Mouse (Mus musculus) stomach, embryonic 16.5 days (tissue): ENCODE results near the gene Mybpc2. TPM values are rescaled to one million over a fixed set of nuclear protein-coding genes. Genes with fewer than 3 reads are reported as not detected.

Source experiments
- ATAC-seq: fragments of 200-750 bp; cut with Nextera tagmentation; 2 replicates; pipeline ENCODE4 v1.8.0; 2017; ENCODE audit warnings: moderate number of reproducible peaks, moderate TSS enrichment; ENCODE audit not compliant: insufficient read depth, low FRiP score
- H3K27ac ChIP-seq: fragments of 300-500 bp; sonication (generic); 2 replicates; pipeline ENCODE4 v1.5.1; 2014; ENCODE audit warnings: low read length
- H3K27me3 ChIP-seq: fragments of 300-500 bp; sonication (generic); 2 replicates; pipeline ENCODE4 v1.6.1; 2014; ENCODE audit warnings: low read length, control low read depth, mixed read lengths; ENCODE audit not compliant: control insufficient read depth, insufficient read depth
- H3K36me3 ChIP-seq: fragments of 300-500 bp; sonication (generic); 2 replicates; pipeline ENCODE4 v1.6.1; 2014; ENCODE audit warnings: low read length; ENCODE audit not compliant: control insufficient read depth, insufficient read depth
- H3K4me1 ChIP-seq: fragments of 300-500 bp; sonication (generic); 2 replicates; pipeline ENCODE4 v1.6.1; 2014; ENCODE audit warnings: low read length, control low read depth, mixed read lengths; ENCODE audit not compliant: control insufficient read depth, insufficient read depth
- H3K4me2 ChIP-seq: fragments of 300-500 bp; sonication (generic); 2 replicates; pipeline ENCODE4 v1.6.1; 2014; ENCODE audit warnings: low read depth, low read length, mixed read lengths
- H3K4me3 ChIP-seq: fragments of 300-500 bp; sonication (generic); replicated peaks from 2 replicates; pipeline ENCODE4 v1.5.1; 2014; ENCODE audit warnings: mild to moderate bottlenecking, low read length
- H3K9ac ChIP-seq: fragments of 300-500 bp; sonication (generic); 2 replicates; pipeline ENCODE4 v1.6.1; 2014; ENCODE audit warnings: low read length
- H3K9me3 ChIP-seq: fragments of 300-500 bp; sonication (generic); replicated peaks from 2 replicates; pipeline ENCODE4 v1.6.1; 2016; ENCODE audit warnings: low read length, control low read depth; ENCODE audit not compliant: control insufficient read depth
- WGBS: fragments of 180-500 bp; shearing (Covaris S2); extraction: QIAGEN DNeasy Blood & Tissue Kit; methylation state at CpG from one replicate; pipeline ENCODE4 v1.1.7; 2014; 5-methylcytosine and 5-hydroxymethylcytosine counted together
- polyA plus RNA-seq: library from polyadenylated mRNA; unstranded; fragments of >200 nt; fragmentation: Nextera tagmentation; extraction: Ambion mirVana; gene quantifications from 2 replicates; pipeline ENCODE4 v1.2.1, GENCODE M21; 2015

The Mybpc2 gene
- polyA plus RNA-seq, 1 experiment from 2014 or later = 1.8 TPM

DNA sequence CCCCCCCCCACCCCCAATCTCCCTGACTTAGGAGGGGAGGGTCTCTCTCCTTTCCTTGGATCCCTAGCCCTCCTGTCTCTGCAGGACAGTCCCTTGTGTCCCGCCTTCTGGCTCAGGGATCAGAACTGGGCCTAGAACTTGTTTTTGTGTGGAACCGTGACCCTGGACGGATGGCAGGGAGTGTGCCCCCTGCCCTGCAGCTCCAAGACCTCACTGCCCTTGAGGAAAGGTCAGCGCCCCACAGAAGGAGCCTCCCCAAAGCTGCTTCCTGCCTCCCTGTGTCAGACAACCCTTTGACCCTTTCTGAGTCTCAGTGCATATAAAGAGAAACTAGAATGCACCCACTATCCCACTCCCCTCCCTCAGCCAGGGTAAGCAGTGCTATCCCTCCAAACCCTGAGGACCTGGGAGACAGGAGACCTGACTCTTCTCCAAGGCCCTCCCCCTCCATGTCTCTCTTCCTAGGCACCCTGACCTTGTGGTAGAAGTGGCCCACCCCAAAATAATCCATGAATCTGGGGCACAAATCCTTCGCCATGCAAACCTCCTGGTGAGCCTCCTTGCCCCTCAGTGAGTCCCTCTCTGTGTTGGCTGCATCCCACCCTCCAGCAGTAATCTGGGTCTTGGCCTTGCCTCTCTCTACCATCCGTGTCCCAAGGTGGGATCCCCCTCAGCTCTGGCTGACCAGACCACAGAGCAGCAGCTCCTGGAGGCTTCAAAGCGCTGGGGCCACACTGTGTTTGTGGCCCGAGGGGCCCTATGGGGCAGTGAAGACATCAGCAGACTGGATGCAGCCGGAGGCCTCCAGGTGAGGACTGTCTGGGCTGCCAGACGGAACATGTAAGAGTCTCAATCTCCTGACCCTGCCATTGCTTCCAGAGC, 58.2 kb downstream of the Mybpc2 start:
- no peak for ATAC-seq
- Histone ChIP-seq H3K36me3 (no peaks in the 10 kb centered on the region), H3K4me2 (no peak overlapping the region), H3K27me3 (peaks cover 42% of the 10 kb centered on the region), H3K9me3 (no peaks in the 10 kb centered on the region), H3K4me1 (peaks cover 7% of the 10 kb centered on the region), H3K27ac (no peak overlapping the region), H3K9ac (no peak overlapping the region), H3K4me3 (no peak overlapping the region)
- 82% methylated on average over 10 of the region's 10 CpGs for WGBS

DNA sequence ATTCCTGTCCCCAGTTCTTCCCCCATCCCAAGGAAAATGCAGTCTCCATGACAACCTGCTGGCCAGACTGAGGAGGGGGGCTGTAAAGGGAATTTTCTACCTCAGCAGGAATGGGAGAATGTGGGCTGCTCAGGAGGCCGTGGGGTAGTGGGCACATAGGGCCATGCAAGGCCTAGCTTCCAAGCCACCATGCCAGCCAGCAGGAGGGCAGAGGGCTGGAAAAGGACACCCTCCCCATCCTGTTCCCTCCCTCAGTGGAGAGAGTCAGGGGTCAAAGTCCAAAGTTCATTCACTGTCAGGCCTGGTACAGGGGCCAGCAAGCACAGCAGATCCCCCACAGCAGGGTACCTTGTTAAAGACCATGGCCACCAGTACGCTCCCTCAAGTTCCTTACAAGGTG, 59.3 kb downstream of the Mybpc2 start, which contains the start of gene Aspdh:
Aspdh (plus strand) TSS at position 281 of the 400 bp plus-strand sequence.
- whole genome bisulfite sequencing = 53% methylated on average over 2 of the region's 2 CpGs
- no peaks in the 10 kb centered on the region for H3K9me3 ChIP-seq
- peaks cover 7% of the 10 kb centered on the region for H3K4me1 ChIP-seq
- no peak for ATAC-seq
- no peak within 1 kb of the TSS for H3K4me2 ChIP-seq
- H3K9ac ChIP-seq = no peak within 1 kb of the TSS
- no peak within 1 kb of the TSS for H3K4me3 ChIP-seq
- H3K36me3 ChIP-seq = no peaks in the 10 kb centered on the region
- H3K27ac ChIP-seq = no peak within 1 kb of the TSS
- peaks cover 53% of the 10 kb centered on the region for H3K27me3 ChIP-seq

DNA sequence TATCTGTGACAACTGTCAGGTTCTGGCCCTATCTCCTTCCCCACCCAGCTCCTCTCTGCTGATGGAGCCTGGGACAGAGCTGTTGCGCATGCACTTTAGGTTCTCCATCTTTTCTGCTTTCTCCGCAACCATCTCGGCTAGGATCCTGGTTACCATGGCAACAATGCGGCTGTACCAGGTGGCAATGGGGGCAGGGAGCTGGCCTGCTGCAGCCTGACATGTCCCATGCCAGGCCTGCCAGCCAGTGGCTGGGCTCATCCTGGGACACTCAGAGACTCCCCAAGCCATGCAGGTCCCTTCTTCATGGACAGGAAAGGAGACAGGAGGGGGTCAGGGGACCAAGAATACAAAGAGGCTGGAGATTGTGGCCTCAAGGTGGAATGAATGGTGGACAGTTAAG, 59.9 kb downstream of the Mybpc2 start:
- no peaks in the 10 kb centered on the region for H3K9me3 ChIP-seq
- no peak overlapping the region for H3K4me3 ChIP-seq
- no peaks in the 10 kb centered on the region for H3K36me3 ChIP-seq
- no peak overlapping the region for H3K9ac ChIP-seq
- WGBS = 28% methylated on average over 4 of the region's 4 CpGs
- no peak overlapping the region for H3K27ac ChIP-seq
- no peak for ATAC-seq
- H3K4me2 ChIP-seq = no peak overlapping the region
- peaks cover 7% of the 10 kb centered on the region for H3K4me1 ChIP-seq
- peaks cover 56% of the 10 kb centered on the region for H3K27me3 ChIP-seq

DNA sequence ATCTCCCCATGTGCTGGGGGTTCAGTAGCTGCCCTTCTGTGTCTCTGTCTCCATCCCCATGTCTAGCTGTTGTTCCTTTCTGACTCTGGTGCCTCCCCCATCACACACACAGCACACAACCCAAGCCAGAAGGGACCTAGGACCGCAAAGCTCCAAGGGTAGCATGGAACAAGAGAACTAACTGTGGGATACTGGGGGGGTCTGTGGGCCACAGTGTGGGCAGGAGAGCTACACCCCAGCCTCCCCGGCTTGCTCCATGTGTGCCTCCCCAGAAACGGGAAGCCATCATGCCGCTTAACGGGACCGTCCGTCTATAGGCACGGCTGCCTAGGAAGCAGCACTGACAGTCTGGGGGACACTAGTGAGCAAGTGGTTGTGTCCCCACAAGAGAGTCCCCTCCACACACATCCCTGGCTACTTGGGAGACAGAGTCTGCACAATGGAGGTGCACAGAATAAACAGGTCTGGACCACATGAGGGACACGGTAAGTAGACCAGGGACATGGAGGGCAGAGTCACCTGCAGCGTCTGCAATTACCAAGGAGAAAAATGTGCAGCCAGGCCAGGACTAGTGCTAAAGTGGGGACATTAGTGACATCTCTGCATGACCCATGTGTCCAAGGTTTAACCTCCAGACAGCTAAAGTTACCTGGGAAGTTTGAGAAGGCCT, 60.8 kb downstream of the Mybpc2 start:
- H3K27me3 ChIP-seq = peaks cover 56% of the 10 kb centered on the region
- 87% methylated on average over 10 of the region's 10 CpGs for WGBS
- H3K9me3 ChIP-seq = no peaks in the 10 kb centered on the region
- H3K36me3 ChIP-seq = no peaks in the 10 kb centered on the region
- no peak for ATAC-seq
- H3K4me2 ChIP-seq = no peak overlapping the region
- H3K4me3 ChIP-seq = no peak overlapping the region
- peaks cover 4% of the 10 kb centered on the region for H3K4me1 ChIP-seq
- H3K9ac ChIP-seq = no peak overlapping the region
- H3K27ac ChIP-seq = no peak overlapping the region

DNA sequence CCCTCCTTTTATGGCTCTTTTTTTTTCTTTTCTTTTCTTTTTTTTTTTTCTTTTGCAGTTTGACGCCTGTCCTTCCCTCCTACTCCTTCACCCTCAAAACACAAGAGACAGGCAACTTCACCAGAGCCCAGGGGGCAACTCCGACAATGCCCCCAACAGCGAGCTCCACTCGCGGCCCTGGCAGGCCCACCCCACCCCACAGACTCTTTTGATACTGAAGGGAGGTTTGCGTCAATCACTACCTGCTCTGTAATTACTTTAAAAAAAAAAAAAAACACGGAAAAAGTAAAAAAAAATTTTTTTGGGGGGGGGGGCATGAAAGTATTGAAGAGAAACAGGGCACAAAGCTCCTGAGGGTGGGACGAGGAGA, 61.4 kb downstream of the Mybpc2 start:
- peak overlapping the region; percentile 36; the same call in 1 of the 2 replicates for H3K4me2 ChIP-seq
- H3K36me3 ChIP-seq = no peaks in the 10 kb centered on the region
- no peak overlapping the region for H3K27ac ChIP-seq
- no peak for ATAC-seq
- no peak overlapping the region for H3K9ac ChIP-seq
- H3K4me1 ChIP-seq = no peaks in the 10 kb centered on the region
- H3K4me3 ChIP-seq = no peak overlapping the region
- H3K27me3 ChIP-seq = peaks cover 56% of the 10 kb centered on the region
- 25% methylated on average over 8 of the region's 8 CpGs for WGBS
- H3K9me3 ChIP-seq = no peaks in the 10 kb centered on the region

DNA sequence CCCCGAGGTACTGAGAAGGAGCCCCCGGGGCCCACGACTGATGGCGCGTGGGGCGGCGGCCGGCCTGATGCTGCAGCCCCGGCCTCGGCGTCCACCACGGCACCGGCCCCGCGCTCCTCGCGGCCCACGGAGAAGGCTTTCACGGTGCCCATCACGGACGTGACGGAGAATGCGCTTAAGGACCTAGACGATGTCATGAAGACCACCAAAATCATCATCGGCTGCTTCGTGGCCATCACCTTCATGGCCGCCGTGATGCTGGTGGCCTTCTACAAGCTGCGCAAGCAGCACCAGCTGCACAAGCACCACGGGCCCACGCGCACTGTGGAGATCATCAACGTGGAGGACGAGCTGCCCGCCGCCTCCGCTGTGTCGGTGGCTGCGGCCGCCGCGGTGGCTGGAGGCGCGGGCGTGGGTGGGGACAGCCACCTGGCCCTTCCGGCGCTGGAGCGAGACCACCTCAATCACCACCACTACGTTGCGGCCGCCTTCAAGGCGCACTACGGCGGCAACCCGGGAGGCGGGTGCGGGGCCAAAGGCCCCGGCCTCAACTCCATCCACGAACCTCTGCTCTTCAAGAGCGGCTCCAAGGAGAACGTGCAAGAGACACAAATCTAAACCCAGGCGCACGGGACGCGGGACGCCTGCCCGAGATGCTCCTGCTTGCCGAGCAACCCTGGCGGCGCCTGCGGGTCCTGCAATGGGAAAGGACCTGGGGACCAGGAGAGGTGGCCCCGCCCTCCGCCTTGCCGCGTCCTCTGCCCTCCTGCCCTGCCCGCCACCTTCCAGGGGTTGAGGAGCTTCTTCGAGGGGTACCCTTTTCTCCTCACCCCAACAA, 62.0 kb downstream of the Mybpc2 start:
- H3K4me2 ChIP-seq = peak overlapping the region; percentile 36; the same call in 1 of the 2 replicates
- WGBS = 13% methylated on average over 70 of the region's 77 CpGs
- no peaks in the 10 kb centered on the region for H3K4me1 ChIP-seq
- H3K4me3 ChIP-seq = peak overlapping the region; percentile 8
- H3K27ac ChIP-seq = no peak overlapping the region
- H3K36me3 ChIP-seq = no peaks in the 10 kb centered on the region
- ATAC-seq = no peak
- no peak overlapping the region for H3K9ac ChIP-seq
- H3K9me3 ChIP-seq = no peaks in the 10 kb centered on the region
- peaks cover 56% of the 10 kb centered on the region for H3K27me3 ChIP-seq

DNA sequence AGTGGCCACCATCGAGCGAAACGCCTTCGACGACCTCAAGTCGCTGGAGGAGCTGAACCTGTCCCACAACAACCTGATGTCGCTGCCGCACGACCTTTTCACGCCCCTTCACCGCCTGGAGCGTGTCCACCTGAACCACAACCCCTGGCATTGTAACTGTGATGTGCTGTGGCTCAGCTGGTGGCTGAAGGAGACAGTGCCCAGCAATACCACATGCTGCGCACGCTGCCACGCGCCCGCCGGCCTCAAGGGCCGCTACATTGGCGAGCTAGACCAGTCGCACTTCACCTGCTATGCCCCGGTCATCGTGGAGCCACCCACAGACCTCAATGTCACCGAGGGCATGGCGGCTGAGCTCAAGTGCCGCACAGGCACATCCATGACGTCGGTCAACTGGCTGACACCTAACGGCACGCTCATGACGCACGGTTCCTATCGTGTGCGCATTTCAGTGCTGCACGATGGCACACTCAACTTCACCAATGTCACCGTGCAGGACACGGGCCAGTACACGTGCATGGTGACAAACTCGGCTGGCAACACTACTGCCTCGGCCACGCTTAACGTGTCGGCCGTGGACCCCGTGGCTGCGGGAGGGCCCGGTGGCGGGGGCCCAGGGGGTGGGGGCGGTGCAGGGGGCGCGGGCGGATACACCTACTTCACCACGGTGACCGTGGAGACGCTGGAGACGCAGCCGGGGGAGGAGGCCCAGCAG, 62.8 kb downstream of the Mybpc2 start:
- no peak overlapping the region for H3K27ac ChIP-seq
- 44% methylated on average over 57 of the region's 57 CpGs for WGBS
- H3K4me1 ChIP-seq = no peaks in the 10 kb centered on the region
- ATAC-seq = no peak
- no peaks in the 10 kb centered on the region for H3K9me3 ChIP-seq
- no peak overlapping the region for H3K4me2 ChIP-seq
- H3K36me3 ChIP-seq = no peaks in the 10 kb centered on the region
- H3K27me3 ChIP-seq = peaks cover 56% of the 10 kb centered on the region
- no peak overlapping the region for H3K4me3 ChIP-seq
- no peak overlapping the region for H3K9ac ChIP-seq

DNA sequence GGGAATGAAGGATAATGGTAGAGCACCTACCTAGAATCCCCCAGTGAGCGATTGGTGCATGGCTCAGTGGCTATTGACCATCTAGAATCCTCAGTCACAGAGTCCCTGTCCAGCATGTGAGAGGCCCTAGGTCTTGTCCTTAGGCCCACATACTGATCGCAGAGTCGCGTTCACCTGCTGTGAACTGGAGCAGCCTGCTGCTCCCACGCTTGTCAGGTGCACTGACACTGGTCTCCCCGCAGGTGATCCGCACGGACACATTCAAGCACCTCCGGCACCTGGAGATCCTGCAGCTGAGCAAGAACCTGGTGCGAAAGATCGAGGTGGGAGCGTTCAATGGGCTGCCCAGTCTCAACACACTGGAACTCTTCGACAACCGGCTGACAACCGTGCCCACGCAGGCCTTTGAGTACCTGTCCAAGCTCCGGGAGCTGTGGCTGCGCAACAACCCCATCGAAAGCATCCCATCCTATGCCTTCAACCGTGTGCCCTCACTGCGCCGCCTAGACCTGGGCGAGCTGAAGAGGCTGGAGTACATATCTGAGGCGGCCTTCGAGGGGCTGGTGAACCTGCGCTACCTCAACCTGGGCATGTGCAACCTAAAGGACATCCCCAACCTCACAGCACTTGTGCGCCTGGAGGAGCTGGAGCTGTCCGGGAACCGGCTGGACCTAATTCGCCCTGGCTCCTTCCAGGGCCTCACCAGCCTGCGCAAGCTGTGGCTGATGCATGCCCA, 63.5 kb downstream of the Mybpc2 start:
- 69% methylated on average over 31 of the region's 31 CpGs for WGBS
- no peak for ATAC-seq
- H3K27me3 ChIP-seq = peaks cover 56% of the 10 kb centered on the region

More for the DNA sequence above, 63.5 kb downstream of the Mybpc2 start:
- H3K4me2 ChIP-seq = no peak overlapping the region
- H3K27ac ChIP-seq = no peak overlapping the region
- H3K36me3 ChIP-seq = no peaks in the 10 kb centered on the region
- no peaks in the 10 kb centered on the region for H3K9me3 ChIP-seq
- no peak overlapping the region for H3K4me3 ChIP-seq
- H3K4me1 ChIP-seq = no peaks in the 10 kb centered on the region
- H3K9ac ChIP-seq = no peak overlapping the region
